In genomic region chr16:5829071-5829470, GRCm38 (mm10) we compare ENCODE assay signal across 22 mouse cellular contexts. TPM values are rescaled to one million over a fixed set of nuclear protein-coding genes. Genes with fewer than 3 reads are reported as not detected.
A peak's percentile ranks its signal among the peaks of the same experiment; 100 is the strongest.
DNase-seq lines count a peak whose midpoint lies in the region; TF ChIP-seq lines count a peak whose summit lies in the region.
"Had no signal": no experiment of that assay in that cellular context is flagged by ENCODE, and none has a peak within 500 bp of the region (broad histone marks: within the 10 kb centered on the region; RNA-seq: fewer than 3 reads in every experiment).

No protein-coding gene starts in this region.

- intact Hi-C loops in heart, postnatal 10 days (cut with DNase I), result no loop called here
- intact Hi-C loops in left cerebral cortex, postnatal 4 days (cut with DNase I), result no loop called here
- intact Hi-C loops in left cerebral cortex, postnatal 36 days (cut with DNase I), result no loop called here

- DNase-seq in cerebellum, postnatal 14 days, result peak; percentile 85
- no peak for DNase-seq in cerebellum, adult 9-10 months
- DNase-seq in heart, postnatal 10 days, result peak; percentile 8 to 15
- no peak for DNase-seq in heart, adult 9 months (ENCODE audit: low spot score in 2 of 2)
- DNase-seq in left cerebral cortex, postnatal 4 days, result peak; percentile 82
- DNase-seq in left cerebral cortex, postnatal 36 days (ENCODE audit: low spot score in 2 of 2), result no peak
- peak; percentile 57 for DNase-seq in brain, embryonic 14.5 days (ENCODE audit: low read depth)
- DNase-seq: adrenal gland, adult 8-10 months; cerebellum, adult 18-20 months; gastrocnemius, postnatal 14 days; kidney, adult 2 months; kidney, postnatal 36 days; liver, postnatal 0 days; lung, postnatal 36 days; right cerebral cortex, postnatal 4 days; thymus, adult 18-20 months; thymus, postnatal 25 days had no signal

- no peak for TF ChIP-seq CTCF in brain, embryonic 14.5 days (IDR thresholded peaks at IDR 0.05; ENCODE audit: borderline replicate concordance, extremely low read depth, insufficient read depth, insufficient read length)

- no peak for TF ChIP-seq POLR2A in brain, embryonic 14.5 days (IDR thresholded peaks at IDR 0.05; ENCODE audit: borderline replicate concordance, extremely low read depth, insufficient read depth, insufficient read length, poor library complexity, severe bottlenecking)

RNA-seq across cellular contexts. Expression of gene Rbfox1, which starts 56.1 kb away (rescaled TPM):
- total RNA-seq in heart, postnatal 10 days (2021), result 10 to 100 TPM; 35.7 to 36.6 TPM
- 100 to 1,000 TPM; 244 to 249 TPM for total RNA-seq in left cerebral cortex, postnatal 4 days (2021)
- total RNA-seq in left cerebral cortex, postnatal 36 days (2021), result 100 to 1,000 TPM; 323 to 338 TPM
- 60.3 and 98.9 TPM in 2 replicates for polyA plus RNA-seq in brain, embryonic 14.5 days (2012; rRNA removed)
- total RNA-seq: common myeloid progenitor, adult 5-6 weeks; G1E; granulocyte monocyte progenitor cell, adult 5-6 weeks; hematopoietic stem cell, adult 5-6 weeks; megakaryocyte, adult 5-6 weeks had no signal
- polyA plus RNA-seq: G1E had no signal

Comparison
In these comparisons a context has a peak if more than half of its experiments do, and no peak if none do; other contexts are left out.
1. DNase-seq: peak in cerebellum, postnatal 14 days (2 of 2), heart, postnatal 10 days (2 of 2), left cerebral cortex, postnatal 4 days (single experiment) and brain, embryonic 14.5 days (single experiment); none in cerebellum, adult 9-10 months (single experiment), heart, adult 9 months (0 of 2) and left cerebral cortex, postnatal 36 days (0 of 2).
2. RNA of gene Rbfox1, which starts 56.1 kb away (total RNA-seq): 323 to 338 TPM in left cerebral cortex, postnatal 36 days and 244 to 249 TPM in left cerebral cortex, postnatal 4 days; 35.7 to 36.6 TPM in heart, postnatal 10 days; every median in the first group is over 4 times any median in the second.